Mouse (Mus musculus) midbrain, embryonic 12.5 days (tissue): ENCODE measurements at regions not wholly inside any gene's neighbourhood (a gene's known extent, or its start where the extent isn't known, plus 50 kb on each side); places are given as distances from the start of the nearest gene placed in this dataset.
A peak's percentile ranks its signal among the peaks of the same experiment; 100 is the strongest.

Experiments used
- ATAC-seq: fragments of 200-750 bp; cut with Nextera tagmentation; 2 replicates; pipeline ENCODE4 v1.8.0; 2017; ENCODE audit warnings: low read depth, moderate TSS enrichment, moderate library complexity; ENCODE audit not compliant: low FRiP score
- H3K27ac ChIP-seq: fragments of 300-500 bp; sonication (generic); replicated peaks from 2 replicates; pipeline ENCODE4 v1.5.1; 2016; ENCODE audit warnings: mild to moderate bottlenecking
- H3K27me3 ChIP-seq: fragments of 300-500 bp; sonication (generic); 2 replicates; pipeline ENCODE4 v1.6.1; 2016; ENCODE audit warnings: mild to moderate bottlenecking
- H3K36me3 ChIP-seq: fragments of 300-500 bp; sonication (generic); 2 replicates; pipeline ENCODE4 v1.6.1; 2016
- H3K4me1 ChIP-seq: fragments of 300-500 bp; sonication (generic); 2 replicates; pipeline ENCODE4 v1.6.1; 2016
- H3K4me2 ChIP-seq: fragments of 300-500 bp; sonication (generic); replicated peaks from 2 replicates; pipeline ENCODE4 v1.6.1; 2016; ENCODE audit warnings: mild to moderate bottlenecking, moderate library complexity
- H3K4me3 ChIP-seq: fragments of 300-500 bp; sonication (generic); 2 replicates; pipeline ENCODE4 v1.5.1; 2016; ENCODE audit warnings: mild to moderate bottlenecking
- H3K9ac ChIP-seq: fragments of 300-500 bp; sonication (generic); replicated peaks from 2 replicates; pipeline ENCODE4 v1.6.1; 2016; ENCODE audit warnings: mild to moderate bottlenecking, moderate library complexity
- H3K9me3 ChIP-seq: fragments of 300-500 bp; sonication (generic); 2 replicates; pipeline ENCODE4 v1.6.1; 2016; ENCODE audit warnings: mild to moderate bottlenecking
- WGBS: fragments of 180-500 bp; shearing (Covaris S2); methylation state at CpG from one replicate; pipeline ENCODE4 v1.1.7; 2016; 5-methylcytosine and 5-hydroxymethylcytosine counted together

DNA sequence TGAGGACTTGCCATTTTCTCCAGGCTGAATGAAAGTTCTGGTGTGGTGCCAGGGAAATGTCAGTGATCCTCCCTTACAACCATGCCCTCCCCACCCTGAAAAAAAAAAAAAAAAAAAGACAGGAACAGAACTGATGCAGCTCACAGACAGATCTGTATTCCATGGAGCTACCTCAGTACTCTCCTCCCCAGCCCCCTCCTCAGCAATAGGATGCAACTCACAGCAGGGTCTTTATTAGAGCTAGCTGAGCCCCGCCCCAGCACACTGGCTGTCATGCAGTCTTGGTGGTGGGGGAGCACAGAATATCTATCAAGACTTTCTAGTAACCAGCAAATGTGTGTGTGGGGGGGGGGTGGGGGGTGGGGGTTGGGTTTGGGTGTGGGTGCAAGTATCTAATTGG is 1299.9 kb upstream of the Pcdh17 start:
- Histone ChIP-seq H3K36me3 (no peaks in the 10 kb centered on the region), H3K9me3 (no peaks in the 10 kb centered on the region), H3K4me2 (no peak overlapping the region), H3K9ac (no peak overlapping the region), H3K4me1 (no peaks in the 10 kb centered on the region), H3K27me3 (no peaks in the 10 kb centered on the region), H3K4me3 (no peak overlapping the region), H3K27ac (no peak overlapping the region)
- 0 out of 2 replicates have a peak, but pooled peaks have one; percentile 52 for ATAC-seq
- WGBS = 22% methylated on average over 1 of the region's 1 CpGs

DNA sequence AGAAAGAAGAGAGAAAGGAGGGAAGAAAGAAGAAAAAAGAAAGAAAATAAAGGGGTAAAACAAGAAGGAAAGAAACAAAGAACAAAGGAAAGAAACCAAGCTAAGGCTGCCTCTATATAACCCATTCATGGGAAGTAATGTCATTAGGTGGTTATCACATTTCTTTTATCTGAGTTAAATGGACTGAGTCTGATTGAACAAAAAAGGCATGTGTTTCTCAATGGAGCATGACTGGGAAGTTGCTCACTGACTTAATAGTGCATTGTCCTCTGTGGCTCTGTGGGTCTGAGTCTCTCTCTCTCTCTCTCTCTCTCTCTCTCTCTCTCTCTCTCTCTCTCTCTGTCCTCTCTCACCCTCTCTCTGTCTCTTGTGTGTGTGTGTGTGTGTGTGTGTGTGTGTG is 1288.5 kb upstream of the Pcdh17 start:
- H3K27ac ChIP-seq = no peak overlapping the region
- no peaks in the 10 kb centered on the region for H3K27me3 ChIP-seq
- no peak overlapping the region for H3K4me3 ChIP-seq
- peak; percentile 74; the same call in 1 of the 2 replicates for ATAC-seq
- H3K4me2 ChIP-seq = no peak overlapping the region
- H3K9ac ChIP-seq = no peak overlapping the region
- H3K36me3 ChIP-seq = no peaks in the 10 kb centered on the region
- no peaks in the 10 kb centered on the region for H3K4me1 ChIP-seq
- H3K9me3 ChIP-seq = no peaks in the 10 kb centered on the region
